Mouse (Mus musculus): ENCODE measurements around the gene 4930432M17Rik. TPM values are rescaled to one million over a fixed set of nuclear protein-coding genes. Genes with fewer than 3 reads are reported as not detected.

Gene 4930432M17Rik
- total RNA-seq, 2 experiments from 2014 or later, result not detected

Other genes starting within 250 kb of the 4930432M17Rik start
- gene Cnn3, start 244.3 kb upstream of the 4930432M17Rik start, total RNA-seq (2014; fragmentation: Nextera tagmentation), result 34.5 and 37.7 TPM in 2 replicates
- 24.6 and 28.0 TPM in 2 replicates for gene Cnn3, start 244.3 kb upstream of the 4930432M17Rik start, total RNA-seq (2017)
- gene Slc44a3, start 138.4 kb upstream of the 4930432M17Rik start, total RNA-seq (2014; fragmentation: Nextera tagmentation), result not detected in 2 replicates
- gene Slc44a3, start 138.4 kb upstream of the 4930432M17Rik start, total RNA-seq (2017), result not detected in 2 replicates
- 1.1 and 7.2 TPM in 2 replicates for gene F3, start 52.8 kb downstream of the 4930432M17Rik start, total RNA-seq (2014; fragmentation: Nextera tagmentation)
- gene F3, start 52.8 kb downstream of the 4930432M17Rik start, total RNA-seq (2017), result 0.26 and 2.3 TPM in 2 replicates
- 30.1 and 30.9 TPM in 2 replicates for gene Abcd3, start 144.5 kb downstream of the 4930432M17Rik start, total RNA-seq (2014; fragmentation: Nextera tagmentation)
- 31.8 and 38.6 TPM in 2 replicates for gene Abcd3, start 144.5 kb downstream of the 4930432M17Rik start, total RNA-seq (2017)

Measured in granulocyte monocyte progenitor cell, adult 5-6 weeks (primary cell).